Mouse (Mus musculus) left cerebral cortex, postnatal 14 days (tissue): ENCODE measurements around the gene Gm21970. TPM values are rescaled to one million over a fixed set of nuclear protein-coding genes. Genes with fewer than 3 reads are reported as not detected.

ENCODE experiments used
- DNase-seq, 2 experiments: peaks; one replicate each; pipeline ENCODE4 v3.0.0; 2021 to 2022; ENCODE audit warnings: low spot score in 2 of 2, mixed read lengths in 1 of 2
- intact Hi-C: fragments of 180-260 bp; cut with DNase I; formaldehyde crosslinking; loops from one replicate; pipeline ENCODE4 v1.15.1; 2025
- total RNA-seq, 2 experiments: library from RNA; stranded (reverse); gene quantifications; 2 replicates each; pipeline ENCODE4 v1.2.3; 2021

The Gm21970 gene
- total RNA-seq, 2 experiments from 2014 or later: not detected

DNA sequence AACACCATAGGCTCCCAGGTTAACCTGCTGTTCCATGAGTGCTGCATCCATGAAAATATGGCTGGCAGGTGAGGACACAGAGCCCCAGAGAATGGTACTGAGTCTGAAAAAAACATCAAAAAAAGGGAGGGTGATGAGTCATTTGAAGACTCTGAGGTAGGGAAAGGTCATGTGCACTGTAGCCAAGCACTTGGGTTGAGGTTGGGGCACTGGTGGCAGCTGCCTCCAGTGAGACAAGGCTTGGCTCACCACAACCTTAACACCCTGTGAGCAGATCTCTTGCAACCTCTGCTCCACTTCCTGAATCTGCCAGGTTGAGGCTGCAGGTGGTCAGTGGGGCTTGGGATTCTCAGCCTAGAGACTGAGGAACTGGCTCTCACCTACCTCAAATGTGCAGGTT is 25.0 kb upstream of the Gm21970 start:
- DNase-seq: no peak
- intact Hi-C loops: no loop called here

DNA sequence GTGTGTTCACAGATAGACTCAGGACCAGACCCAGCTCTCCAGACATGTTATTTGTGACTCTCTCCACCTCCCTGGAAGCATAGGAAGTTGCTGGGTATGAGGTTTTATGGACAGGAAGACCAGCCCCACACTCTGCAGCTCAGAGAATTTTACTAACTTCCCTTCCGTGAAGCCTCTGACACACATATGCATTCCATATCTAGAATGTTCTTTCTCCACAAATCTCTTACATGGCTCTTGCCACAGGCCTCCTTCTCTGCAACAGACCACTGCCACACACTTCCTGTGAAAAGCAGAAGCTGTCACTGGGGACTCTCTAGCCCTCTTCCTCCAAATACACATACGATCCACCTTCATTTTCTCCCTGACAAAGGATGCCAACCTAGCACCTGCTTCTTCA is 24.5 kb upstream of the Gm21970 start:
- DNase-seq: no peak
- intact Hi-C loops: no loop called here

DNA sequence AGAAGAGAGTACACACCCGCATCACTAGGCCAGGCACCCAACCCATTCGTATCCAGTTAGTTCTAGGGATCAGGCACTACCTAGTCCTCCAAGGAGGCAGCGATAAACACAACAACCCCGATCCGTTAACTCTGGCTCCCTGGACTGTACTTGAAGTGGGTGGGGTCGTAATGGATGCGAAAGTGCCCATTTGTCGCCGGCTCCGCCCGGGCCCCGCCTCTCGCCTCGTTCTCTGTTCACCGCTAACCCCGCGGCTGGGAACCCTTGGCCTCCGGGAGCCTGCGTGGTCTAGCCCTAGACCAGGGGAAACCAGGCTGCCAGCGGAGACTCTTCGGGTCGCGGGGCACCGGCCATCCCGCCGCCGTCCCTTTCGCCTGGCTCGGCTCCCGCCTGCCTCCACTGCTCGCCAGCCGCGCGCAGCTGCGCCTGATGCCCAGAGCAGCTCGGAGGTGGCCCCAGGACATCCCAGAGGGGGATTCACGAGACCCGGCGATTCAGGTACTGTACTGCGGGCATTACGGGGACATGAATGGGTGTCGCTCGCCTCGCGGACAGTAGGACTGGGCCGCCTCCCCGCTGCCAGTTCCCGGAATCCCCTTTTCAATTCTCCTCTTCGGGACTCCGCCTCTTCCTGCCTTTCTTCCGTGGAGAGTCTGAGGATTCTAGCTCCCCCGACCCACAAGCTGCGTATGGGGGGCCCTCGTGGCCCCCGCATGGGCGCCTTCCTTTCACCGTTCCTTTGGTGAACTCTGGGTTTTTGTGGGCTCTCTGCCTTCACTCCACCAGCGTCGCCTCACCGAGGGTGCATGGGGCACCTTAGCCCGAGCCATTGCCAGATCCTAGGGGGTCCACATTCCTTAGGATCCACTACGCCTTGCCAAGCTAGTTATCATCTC is 18.7 kb upstream of the Gm21970 start, which contains the start of gene Ifnar2:
TSS of gene Ifnar2 (plus strand) at position 207 of the 896 bp plus-strand sequence.
- intact Hi-C loops: loop anchor here (5.0 kb wide), 1 partner anchor 89 kb away; no protein-coding TSS in a partner anchor
- DNase-seq: peak; percentile 70 to 72

DNA sequence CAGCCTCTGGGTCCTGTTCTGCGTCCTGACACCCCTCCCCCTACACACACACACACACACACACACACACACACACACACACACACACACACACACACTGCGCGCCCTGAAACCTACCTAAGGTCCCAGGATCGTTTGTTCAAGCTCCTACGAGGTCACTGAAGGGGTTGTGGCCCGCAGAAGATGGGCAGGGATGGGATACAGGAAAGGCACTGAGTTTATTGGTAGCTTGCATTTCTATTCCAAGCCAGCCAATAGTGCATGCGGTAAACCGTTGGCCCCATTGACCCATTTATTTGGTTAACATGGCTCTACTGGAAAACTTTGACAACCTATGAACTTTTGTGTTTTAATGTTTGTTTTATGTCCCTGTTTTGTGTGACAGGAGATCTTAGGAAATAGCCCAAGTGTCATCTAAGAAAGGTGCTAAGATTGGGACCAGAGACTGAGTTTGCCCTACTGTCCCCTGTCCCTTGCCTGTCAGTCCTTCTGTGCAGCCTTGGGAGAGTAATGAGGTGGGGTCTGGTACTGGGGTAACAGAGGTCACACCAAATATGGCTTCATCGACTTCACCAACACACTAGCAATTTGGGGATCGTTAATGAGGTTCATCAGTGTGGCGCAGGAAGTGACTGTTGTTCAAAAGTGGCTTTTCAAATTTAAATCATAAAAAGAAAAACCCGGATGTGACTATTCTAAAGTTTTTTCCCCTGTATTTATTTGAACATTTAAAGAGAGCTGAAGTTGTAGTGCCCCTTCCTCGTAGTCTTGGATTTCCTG is 17.9 kb upstream of the Gm21970 start:
- intact Hi-C loops: loop anchor here (5.0 kb wide), 1 partner anchor 89 kb away; no protein-coding TSS in a partner anchor
- DNase-seq: no peak

DNA sequence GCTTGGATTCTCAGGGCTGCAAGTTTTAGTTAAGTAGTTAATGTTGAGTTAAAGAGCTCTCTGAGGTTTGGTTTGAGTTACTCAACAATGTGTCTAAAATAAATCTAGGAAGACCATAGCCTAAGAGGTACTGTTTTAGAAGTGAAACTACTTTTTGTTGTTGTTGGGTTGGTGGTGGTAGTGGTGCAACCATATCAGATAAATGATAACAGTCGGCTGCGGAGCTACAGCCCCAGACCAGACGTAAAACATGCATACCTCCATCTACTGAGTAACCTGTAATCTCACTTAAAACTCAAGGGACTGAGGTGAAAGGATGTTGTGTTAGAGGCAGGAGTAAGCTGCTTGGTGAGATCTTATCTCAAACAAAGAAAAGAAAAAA is 17.3 kb upstream of the Gm21970 start:
- no peak for DNase-seq
- intact Hi-C loops: loop anchor here (5.0 kb wide), 1 partner anchor 88 kb away; no protein-coding TSS in a partner anchor

DNA sequence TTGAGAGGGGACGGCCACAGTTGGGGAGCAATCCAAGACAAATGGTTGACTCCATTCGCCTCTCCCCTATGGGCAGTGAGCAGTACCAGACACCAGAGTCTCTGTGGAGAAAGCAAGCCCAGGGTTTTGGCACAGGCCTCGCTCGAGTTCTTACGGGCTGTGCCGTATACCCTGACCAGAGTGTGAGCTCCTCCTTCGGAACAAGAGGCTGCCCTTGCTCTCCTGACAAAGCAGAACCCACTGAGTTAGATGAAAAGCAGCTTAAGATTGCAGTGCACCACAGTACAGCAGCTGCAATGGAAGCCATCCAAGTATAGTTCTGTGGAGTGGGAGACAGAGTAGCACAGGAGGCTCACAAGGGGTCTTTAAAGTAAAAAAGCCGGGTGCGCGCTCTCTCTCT is 14.8 kb upstream of the Gm21970 start:
- intact Hi-C loops: no loop called here
- DNase-seq: peak; percentile 23 to 35

DNA sequence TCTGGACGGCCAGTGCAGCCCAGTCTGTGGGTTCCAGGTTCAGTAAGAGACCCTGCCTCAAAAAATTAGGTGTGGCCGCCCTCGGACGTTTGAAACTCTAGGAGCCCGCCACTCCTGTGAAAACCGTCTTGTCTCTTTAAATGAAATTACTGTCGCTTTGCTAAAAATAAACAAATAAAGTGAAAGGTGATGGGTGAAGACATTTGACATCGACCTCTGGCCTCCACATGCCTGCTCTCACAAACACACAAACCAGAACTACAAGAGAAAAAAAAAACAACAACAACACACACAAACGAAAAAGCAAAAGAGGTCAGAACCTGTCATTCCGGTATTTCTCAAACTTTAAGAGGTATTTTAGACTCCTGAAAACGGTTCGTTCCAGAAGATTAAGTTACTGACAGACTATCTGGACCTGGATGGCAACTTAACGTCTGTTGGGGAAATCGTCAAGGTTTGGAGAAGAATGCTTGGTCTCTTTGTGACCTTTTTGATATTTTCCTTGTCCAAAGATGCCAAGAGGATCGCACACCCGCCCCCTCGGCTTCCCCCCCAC is 13.0 kb upstream of the Gm21970 start:
- no peak for DNase-seq
- intact Hi-C loops: no loop called here

DNA sequence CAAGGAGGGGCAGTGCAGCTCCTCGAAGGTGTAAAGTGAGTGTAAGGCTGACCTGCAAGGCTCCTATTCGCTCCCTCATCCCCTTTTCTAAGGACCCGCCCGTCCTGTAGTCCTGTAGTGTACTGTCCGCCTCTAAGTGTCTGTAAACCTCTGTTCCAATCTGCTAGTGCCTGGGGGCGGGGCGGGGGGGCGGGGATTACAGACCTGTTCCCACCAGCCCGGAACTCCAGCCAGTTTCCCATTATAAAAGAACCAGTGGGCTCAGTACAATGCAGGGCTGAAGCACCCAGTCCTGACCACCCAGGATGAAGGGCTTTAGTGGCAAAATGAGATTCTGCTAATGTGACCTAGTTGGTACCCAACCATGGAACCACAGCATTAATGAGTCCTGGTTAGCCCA is 12.5 kb upstream of the Gm21970 start:
- intact Hi-C loops: no loop called here
- DNase-seq: peak in 1 of 2 experiments; percentile 31

DNA sequence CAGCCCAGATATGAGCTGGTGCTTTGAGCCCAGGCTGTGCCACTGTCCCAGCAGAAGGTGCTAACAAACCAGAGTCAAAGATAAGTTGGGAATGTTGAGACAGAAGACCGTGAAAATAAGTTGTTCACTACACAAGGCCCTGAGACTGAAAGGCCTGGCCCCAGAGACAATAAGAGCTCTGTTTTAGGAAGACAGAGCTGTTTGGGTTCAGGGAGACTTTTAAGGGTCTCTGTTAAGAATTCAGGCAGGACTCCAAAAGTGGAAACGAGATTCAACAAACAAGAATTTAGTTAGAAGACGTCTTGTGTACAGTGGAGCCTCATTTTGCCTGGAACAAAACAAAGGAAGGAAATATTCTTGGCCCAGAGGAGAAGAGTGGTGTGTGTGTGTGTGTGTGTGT is 12.1 kb upstream of the Gm21970 start:
- DNase-seq: no peak
- intact Hi-C loops: no loop called here

DNA sequence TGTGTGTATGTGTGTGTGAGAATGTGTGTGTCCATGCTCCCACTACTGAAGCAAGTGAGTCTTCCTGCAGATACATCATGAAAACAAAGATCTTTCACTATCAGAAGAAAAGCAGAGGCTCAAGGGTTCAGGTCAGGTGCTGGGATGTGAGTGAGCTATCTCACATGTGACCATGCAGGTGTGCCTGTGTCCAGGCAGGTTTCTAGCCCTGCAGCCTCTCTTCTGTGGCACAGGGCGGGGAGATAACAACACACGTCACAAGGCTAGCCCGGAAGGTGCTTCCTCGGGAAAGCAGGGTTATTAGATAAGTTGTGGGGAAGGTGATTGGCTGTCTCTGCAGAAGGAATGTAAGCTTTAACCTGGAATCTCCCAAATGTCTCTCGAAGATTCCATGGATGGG is 11.4 kb upstream of the Gm21970 start:
- intact Hi-C loops: no loop called here
- DNase-seq: no peak

DNA sequence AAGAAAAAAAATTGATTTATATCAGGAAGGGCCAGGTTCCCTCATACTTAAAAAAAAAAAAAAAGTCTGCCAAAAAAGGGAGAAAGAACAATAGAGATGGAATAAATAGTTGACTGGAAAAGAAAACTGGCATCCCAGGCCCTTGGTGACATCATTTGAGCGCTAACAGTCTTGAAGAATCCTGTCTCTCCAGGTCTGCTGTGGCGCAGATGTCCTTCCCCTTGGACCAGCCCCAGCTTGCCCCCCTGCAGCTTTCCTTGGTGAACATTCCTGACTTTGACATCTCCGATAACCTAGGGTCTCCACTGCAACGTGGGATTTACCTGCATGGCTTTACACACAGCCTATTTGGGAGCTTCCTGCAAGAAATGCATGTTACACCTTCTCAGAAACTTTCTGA is 9.9 kb upstream of the Gm21970 start:
- DNase-seq: no peak
- intact Hi-C loops: no loop called here

DNA sequence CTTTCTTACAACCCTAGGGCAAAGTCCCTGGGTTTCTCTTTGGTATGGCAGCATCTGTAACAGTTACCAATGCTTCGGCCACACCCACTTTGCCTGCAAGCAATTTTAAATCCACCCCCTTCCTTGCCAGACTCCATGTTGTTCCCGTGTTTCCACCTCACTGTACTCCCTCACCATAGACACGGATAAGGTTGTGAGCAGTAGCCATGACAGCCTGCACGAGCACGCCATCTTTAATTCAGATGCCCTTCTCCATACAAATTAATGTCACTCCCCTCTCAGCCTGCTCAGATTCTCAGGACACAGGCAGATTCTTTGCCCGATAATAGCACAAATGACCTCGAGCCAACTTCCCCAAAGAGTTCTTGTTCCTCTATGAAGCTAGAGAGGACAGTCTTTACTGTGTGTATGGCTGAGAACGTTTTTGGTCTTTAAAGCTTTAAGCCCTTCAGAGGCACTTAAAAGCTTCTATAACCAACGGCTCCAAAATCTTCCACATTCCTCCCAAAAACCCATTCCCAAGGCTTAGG is 9.2 kb upstream of the Gm21970 start:
- DNase-seq: no peak
- intact Hi-C loops: no loop called here

DNA sequence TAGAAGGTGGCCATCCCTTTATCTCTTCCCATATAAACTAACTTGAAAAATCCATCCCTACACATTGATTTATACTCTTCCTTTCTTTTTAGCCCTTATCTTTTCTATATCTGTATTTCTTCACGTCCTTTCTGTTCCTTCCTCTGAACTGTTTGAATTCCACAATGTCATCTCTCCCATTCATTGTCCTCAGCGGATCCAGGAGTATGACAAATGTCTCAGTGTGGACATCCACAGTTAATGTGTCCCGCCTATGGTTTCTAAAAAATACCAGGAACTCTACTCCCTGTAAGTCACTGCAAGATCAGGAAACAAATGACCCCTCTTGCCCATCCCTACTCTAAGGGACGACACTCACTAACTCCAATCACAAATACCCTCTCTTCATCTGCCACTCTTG is 7.3 kb upstream of the Gm21970 start:
- no peak for DNase-seq
- intact Hi-C loops: no loop called here

DNA sequence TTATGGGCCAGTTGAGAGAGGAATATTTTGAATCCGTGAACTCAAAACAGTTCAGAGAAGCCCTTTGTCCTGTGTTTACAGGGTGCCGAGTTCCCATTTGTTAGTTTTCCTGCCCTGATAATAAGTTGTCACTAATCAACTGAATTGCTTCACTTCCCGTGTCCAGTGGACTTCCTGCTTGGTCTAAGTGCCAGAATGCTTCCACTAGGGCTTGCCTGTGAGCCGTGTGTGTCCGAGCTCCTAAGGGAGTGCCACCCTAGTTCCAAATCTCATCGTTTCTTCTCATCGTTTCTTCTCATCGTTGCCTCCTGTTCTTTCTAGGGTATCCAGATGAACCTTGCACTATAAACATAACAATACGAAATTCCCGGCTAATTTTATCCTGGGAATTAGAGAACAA is 5.9 kb upstream of the Gm21970 start:
- intact Hi-C loops: no loop called here
- DNase-seq: no peak

DNA sequence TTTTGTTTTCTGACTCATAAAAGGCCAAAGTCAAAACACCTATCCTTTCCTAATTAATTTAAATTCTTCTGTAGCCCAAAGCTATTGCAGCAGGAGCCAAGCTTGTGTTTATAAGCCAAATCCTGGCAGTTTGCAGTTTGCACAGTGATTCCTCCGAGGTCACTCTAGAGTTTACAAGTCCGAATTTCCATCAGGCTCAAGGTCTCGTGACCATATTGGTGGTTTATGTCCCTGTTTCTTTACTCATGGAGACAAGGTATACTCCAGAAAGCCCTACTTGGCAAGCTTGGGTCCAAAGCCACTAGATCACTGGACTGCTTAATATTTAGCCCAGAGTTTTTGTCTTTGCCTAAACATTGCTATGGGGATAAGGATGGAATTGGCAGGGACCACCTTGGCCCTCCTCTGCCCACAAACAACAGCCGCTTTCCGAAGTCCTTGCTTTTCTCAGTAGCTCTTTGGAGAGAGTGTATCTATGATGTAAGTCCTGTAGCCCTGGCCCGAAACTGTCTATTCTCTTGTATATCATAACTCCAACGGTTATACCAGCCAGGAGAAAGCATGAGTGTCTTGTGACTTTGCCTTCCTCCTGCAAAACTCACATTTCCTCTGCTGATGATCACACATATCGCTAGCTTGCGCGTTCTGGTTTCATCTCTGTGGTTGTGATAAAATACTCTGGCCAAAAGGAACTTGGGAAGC is 5.0 kb upstream of the Gm21970 start:
- intact Hi-C loops: no loop called here
- no peak for DNase-seq

DNA sequence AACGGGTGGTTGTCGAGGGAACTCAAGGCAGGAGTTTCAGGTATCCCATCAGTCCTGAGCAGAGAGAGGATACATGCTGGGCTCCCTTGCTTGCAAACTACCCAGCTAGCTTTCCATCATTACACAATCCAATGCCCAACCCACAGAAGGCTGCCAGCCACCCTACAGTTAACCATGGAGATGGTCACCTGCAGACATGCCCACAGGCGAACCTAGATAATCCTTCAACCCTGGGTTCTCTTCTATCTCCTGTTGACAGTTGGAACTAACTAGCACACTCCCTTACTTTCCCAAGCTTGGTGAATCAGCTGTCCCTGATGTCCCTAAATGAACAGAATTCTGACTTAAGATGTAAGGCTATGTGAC is 4.4 kb upstream of the Gm21970 start:
- intact Hi-C loops: no loop called here
- DNase-seq: no peak

DNA sequence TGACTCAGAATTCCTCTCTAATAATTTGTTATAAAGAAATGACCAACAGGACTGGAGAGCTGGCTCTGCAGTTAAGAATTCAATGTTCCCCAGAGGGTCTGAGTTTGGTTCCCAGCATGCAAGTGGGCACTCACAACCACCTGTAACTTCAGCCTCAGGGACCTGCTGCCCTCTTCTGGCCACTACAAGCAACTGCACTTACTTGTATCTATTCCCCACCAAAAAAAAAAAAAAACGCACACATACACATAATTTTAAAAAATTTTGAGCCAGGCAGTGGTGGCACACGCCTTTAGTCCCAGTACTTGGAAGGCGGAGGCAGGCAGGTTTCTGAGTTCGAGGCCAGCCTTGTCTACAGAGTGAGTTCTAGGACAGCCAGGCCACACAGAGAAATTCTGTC is 1.4 kb upstream of the Gm21970 start:
- DNase-seq: no peak
- intact Hi-C loops: no loop called here

DNA sequence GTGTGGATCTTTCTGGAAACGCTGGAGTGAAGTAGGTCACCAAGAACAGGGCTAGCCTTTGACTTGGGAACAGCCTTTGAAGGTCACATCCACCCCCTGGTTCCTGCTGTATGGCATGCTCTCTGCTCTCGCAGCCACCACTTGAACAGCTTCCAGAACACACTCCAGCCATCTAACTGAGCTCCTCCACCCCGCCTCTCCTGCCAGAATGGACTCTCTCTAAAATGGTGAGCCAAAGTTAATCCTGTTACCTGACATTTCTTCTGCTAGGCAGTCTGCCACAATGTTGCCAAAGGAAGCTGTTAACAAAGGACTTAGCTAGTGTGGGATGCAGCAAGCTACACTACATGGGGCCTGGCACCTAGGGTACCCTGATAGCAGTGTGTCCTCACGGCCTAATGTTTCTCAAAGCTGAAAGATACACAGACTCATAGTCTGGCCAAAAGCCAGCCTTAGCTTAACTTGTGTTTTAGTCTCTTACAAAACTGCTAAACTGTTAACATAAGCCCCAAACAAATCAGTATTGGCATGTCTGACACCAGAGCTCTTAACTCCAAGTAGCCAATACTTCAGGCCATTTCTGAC is 3.4 kb downstream of the Gm21970 start:
- no peak for DNase-seq
- intact Hi-C loops: no loop called here
